Mouse (Mus musculus): ENCODE results near the gene Mad1l1.

Gene Mad1l1

GRCm38 (mm10) chr5:139978525-139979276, 342.7 kb downstream of the Mad1l1 start:
- DNase-seq = no peak

- DNase-seq = no peak
These were observed 343.9 kb downstream of the Mad1l1 start for GRCm38 (mm10) chr5:139977476-139977875.

GRCm38 (mm10) chr5:139976584-139976983, 344.8 kb downstream of the Mad1l1 start:
- no peak for DNase-seq

DNA sequence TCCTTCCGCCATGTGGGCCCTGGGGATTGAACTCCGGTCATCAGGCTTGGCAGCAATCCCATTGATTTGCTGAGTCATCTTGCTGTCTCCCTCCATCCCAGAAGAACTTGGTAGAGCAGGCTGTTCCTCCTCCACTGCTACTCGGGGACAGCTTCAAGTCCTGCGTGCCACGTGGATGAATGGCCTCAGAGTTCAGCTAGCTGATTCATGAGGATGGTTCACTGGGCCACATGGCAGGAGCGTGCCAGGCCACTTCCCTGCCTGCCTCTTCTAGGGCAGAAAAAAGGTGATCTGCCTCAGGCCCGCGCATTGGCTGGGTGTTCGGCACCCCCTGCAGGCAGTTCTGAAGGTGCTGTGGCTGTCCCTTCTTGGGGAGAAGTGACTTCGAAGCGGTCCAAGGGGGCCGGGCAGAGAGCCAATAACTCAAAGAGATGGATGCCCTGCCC, 351.1 kb downstream of the Mad1l1 start:
- DNase-seq = peak; percentile 95

DNA sequence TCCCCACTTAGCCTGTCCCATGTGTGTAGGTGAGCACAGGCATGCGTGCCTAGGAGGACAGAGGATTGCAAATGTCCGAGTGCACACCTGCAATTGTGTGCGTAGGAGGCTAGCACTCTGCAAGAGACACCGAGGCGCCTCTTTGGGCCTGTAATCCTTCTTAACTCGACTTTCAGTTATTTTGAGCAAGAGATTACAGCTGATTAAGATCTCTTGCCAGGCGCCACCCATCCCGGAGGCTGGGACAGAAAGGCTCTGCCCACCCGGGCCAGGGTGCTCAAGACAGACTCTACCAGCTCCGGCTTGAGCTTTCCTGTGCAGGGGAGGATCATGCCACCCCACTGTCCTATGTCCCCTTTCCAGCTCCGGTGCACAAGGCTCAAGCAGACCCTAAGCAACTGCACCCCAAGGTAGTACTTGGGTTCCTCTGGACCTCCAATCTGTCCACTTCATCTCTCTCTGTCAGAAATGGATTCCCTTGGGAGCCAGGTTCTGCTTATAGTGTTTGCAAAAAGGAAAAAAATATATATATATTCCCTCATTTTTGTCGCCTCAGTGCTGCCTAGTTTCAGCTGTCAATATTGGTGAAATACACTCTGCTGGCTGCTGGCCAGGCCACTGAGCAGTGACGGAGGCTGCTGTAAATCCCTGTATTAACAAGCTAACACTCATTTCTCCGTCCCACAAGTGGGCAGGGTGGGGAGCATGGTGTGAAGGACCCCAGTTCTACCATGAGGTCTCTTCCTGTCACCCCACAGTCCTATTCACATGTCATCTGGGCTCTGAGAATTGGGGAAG, 352.0 kb downstream of the Mad1l1 start:
- no peak for DNase-seq

DNA sequence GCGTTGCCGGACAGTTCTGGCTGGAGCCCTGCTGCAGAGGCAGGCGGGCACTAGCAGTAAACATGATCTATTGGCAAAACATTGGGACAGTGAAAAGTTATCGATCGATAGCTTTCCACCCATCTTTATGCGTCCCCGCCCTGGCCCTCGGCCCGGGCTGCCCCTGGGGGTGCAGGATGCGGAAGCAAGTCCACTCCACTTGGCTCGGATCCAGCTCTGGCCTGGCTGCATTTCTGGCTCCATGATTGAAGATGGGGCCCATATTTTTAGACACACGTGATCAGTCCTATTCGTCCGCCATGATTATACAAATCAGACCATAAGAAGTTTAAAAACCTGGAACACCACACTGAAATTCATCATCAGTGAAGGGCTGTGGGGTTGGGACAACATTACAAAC, 355.8 kb downstream of the Mad1l1 start:
- no peak for DNase-seq

DNA sequence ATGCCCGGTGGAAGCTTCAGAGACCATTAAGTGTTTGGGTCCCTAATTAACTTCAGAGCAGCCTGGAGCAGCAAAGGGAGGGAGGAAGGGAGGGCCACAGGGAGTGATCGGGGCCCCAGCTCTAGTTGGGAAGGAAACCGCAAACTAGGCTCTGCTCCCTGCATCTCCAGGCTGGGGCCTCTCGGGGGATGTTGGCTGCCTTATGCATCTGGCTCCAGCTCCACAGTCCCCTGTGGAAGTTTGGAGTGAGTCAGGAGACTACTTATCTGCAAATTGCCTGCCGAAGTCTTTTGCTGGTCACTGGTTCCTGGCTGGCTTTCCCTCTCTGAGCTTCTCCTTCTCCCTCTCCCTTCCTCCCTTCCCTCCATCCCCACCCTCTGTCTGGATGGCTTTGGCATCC, 357.0 kb downstream of the Mad1l1 start:
- peak; percentile 97 for DNase-seq

- no peak for DNase-seq
These were observed 361.6 kb downstream of the Mad1l1 start for GRCm38 (mm10) chr5:139959741-139960140.

Data from heart, adult 11 months (tissue).